Mouse (Mus musculus): Measurements from ENCODE around the gene Znhit2. TPM values are rescaled to one million over a fixed set of nuclear protein-coding genes. Genes with fewer than 3 reads are reported as not detected.

The Znhit2 gene
- polyA plus RNA-seq (2012; rRNA removed; ENCODE audit: low replicate concordance) = 63.5 and 115 TPM in 2 replicates

DNA sequence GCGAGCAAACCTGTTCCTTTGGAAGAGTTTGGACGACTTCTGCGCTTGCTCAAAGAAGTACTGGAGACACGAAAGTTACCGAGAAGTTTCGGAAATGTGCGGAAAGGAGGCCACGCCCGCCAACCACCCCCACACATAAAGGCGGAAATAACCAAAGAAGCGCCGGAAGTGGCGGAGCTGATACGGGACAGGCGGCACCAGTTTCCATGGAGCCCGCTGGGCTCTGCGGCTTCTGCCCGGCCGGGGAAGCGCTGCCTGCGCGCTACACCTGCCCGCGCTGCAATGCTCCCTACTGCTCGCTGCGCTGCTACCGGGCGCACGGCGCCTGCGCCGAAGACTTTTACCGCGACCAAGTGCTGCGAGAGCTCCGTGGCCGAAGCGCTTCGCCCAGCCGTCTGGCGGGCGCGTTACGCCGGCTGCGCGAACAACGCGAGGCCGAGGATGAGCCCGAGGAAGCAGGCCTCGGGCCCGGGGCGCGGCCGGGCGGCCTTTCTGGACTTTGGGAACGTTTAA is at the start of gene Znhit2:
Znhit2 (plus strand) TSS at position 172 of the 513 bp plus-strand sequence.

DNA sequence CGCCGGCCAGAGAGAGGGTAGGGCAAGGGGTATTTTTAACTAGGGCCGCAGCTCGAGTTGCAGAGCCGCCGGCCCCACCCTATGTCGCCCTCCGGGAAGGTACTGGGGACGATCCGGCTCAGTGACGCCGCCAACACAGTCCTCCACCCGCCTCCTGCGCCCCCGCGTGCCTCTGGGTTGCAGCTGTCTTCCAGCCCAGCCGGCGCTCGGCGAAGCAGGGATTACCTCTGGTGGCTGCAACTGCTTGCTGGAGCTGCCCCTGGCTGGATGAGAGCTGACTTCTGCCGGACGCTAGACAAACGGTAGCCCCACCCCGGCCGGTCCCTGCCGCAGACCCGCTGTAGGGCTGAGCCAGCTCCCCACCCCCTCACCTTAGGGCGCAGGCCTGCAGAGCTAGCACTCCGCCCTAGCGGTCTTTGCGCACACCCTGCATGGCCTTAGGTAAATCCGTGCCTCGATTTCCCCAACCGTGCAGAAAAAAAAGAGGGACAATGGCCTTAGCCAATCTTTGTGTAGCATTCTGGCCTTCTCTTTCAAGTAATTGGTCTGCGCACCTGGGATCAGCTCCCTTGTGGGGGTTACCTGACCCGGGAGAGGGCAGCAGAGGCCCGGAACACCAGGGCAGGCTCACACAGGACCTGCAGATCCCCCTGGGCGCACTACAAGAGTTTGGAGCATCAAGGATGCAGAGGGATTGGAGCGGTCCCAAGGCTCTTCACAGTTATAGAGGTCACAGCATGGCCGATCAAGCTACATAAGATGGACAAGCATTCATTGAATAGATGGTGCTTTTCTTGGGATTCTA is 45.3 kb upstream of the Znhit2 start, which contains the start of gene Capn1:
Capn1 (minus strand) TSS at position 387 of the 805 bp plus-strand sequence.

DNA sequence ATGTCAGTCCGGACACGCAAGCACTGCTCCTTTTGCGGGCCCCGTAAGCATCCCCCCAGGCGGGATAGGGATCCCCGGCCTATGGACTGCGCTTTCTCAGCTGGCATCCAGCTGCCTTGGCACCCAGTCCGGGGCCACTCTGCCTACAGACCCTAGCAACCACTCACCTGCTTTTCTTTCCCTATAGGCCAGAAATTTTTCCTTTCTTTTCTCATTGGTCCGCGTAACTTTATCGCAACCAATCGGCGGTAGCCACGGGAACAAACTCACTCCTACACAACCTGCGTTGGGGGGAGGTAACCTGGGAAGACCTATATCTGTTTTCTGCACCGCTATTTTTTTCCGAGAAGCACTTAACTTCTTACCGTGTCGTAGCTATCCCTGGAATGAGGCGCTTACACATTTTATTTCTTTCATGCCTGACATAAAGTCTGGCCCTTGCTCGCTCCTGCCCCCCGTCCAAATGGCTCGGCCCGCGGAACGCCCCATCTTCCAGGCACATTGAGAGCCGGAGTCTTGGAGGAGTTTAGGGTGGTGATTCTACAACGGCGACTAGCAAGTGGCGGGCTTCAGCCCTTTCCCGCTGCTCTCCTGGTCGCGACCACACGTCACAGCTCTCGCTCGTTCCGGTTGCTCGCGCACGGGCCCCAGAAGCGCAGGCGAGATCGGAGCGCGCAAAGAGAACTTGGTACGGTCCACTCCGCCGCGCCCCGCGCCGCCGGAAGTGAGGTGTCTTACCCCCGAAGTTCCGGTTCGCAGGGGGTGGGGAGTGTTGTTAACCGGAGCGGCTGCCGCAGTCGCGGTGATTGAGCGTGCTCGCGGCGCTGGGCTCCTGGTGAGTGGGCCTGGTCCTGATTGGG is 14.5 kb upstream of the Znhit2 start, which contains the start of gene Syvn1:
Syvn1 (plus strand) TSS at position 283 of the 860 bp plus-strand sequence.

DNA sequence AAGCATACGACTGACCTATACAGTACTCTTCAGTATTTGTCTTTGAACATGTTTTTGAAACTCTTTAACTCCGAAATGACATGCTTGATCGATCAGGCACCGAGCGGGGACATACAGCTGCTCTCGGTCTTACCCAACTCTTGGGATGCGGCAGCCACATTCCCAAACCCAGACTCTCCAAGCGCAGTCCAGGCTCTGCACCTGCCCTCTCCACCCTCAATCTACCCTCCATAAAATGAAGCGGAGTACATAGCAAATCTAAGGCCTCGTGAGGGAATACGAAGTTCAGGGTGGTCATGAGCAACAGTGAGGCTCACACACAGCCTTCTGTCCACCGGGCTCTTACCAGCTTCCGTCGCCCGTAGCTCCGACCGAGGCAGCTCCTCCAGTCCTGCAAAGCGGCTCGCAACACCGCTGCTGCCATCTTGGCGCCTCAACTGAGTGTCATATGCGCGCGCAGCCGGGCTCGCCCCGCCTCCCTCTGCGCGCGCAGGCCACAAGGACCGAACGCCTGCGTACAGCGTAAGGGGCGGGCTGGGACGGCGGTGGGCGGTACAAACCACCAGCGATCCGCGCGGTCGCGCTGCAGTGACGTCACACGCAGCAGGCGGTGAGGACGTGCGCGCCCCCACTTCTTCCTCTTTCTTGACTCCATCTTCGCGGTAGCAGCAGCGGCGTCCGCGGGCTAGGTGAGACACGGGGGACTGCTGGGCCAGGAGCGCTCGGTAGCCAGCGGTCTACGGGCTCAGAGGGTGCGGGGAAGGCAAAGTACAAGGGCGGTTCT is 3.5 kb upstream of the Znhit2 start, which contains the start of the genes Mrpl49 and Fau:
Mrpl49 (minus strand) TSS at position 473 of the 784 bp plus-strand sequence.
Fau (plus strand) TSS at position 532 of the 784 bp plus-strand sequence.

DNA sequence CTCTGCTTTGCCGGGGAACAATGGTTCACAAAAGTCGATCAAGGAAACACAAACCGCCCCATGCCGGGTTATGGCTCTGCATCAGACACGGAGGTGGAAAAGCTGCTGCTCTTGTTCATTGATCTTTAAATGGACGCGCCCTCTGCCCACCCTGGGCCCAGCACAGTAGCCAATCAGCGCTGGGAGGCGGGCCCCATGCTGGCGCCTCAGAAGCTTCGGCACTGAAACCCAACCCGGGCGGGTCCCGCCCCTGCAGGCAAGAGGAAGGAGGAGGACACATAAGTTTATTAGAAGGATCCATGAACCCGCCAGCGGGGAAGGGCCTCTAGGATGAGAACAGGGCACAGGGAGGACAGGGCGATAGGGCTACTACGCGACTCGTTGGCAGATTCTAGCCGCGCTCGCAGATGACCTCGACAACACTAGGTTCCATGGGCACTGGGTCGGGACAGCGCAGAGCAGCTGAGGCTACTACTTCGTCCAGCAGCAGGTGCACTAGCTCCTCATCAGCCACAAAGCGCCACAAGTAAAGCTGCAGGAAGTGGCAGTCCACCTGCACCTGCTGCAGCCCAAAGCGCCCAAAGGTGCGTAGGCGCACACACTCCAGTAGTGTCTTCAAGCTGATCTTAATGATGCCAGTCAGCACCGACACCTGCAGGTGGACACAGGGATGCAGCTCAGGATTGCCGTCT is 6.9 kb downstream of the Znhit2 start, which contains the start of gene Tm7sf2:
Tm7sf2 (minus strand) TSS at position 650 of the 692 bp plus-strand sequence.

DNA sequence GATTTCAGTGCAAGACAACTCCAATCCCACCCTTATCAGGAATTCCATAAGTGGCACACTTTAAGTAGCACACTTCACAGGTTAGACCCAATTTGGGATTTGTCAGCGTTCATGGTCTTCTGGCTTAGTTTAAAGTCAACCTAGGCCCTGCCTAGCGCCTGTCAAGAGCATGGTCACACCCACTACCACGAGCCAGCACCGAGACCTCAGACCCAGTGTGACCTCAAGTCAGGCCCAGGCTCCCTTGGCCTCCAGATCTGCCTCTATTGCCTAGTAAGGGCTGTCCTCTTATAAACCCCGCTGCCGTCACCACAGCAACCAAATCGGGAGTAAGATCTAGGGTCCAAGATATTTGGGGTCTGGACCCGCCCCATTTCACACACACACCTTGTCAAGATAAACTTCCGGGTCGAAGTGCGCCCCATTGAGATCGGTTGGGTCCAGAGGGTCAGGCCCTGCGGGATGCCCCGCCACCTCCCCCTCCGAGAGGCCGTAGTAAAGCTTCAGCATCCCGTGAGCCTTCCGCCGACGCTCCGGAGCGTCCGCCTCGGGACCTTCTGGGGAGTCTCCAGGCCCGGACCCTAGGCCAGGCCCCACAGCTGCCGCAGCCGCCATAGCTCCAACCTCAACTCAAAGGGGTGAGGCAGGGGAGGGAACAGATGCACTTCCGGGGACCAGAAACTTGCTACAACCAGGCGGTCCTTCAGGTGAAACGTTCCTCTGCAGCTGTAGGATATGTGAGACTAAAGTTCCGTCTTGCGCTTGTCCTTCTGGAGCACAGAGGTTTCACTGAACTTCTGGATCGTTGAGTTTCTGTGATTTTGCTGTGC is 15.8 kb downstream of the Znhit2 start, which contains the start of gene Vps51:
Vps51 (minus strand) TSS at position 668 of the 830 bp plus-strand sequence.

DNA sequence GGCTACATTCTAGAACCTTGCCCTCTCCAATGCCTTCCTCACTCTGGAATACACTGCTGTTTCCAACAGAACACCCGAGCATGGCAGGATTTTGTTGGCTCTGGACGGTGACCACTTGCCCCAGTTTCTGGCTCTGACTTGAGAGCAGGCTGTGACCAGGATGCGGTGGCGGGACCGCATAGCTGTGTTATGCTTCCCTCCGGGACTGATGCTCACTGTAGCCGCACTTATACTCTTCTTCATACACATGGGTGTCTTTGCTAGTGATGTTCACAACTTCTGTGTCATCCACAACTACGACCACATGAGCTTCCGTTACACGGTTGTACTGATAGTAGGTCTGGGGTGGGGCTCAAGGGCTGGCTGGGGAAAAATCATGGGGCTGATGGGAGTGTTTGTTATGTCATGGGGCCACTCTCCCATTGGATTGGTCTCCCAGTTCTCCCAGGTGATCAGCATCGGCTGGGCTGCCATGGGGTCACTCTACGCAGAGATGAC is 19.0 kb downstream of the Znhit2 start, which contains the start of gene Tmem262:
Tmem262 (plus strand) TSS at position 51 of the 498 bp plus-strand sequence.

DNA sequence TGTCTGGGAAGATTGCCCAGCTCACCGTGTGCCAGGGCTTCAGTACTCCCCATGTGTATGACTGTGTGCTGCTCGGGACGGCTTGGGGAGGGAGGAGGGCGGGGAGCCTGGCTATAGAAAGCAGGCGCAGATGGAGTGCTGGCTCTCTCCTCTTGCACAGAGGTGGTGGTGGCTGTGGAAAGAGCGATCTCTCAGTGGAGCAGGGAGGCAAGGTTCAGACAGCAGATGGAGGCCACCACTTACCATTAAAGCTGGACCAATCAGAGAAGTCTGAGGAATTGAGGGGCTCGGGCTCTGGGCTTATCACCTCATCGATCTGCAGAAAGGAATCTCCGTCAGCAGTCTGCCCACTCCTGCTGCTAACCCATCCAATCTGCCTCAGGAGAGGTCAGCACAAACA is 21.2 kb downstream of the Znhit2 start, which contains the start of gene Gm28374:
Gm28374 (minus strand) TSS at position 101 of the 400 bp plus-strand sequence.

DNA sequence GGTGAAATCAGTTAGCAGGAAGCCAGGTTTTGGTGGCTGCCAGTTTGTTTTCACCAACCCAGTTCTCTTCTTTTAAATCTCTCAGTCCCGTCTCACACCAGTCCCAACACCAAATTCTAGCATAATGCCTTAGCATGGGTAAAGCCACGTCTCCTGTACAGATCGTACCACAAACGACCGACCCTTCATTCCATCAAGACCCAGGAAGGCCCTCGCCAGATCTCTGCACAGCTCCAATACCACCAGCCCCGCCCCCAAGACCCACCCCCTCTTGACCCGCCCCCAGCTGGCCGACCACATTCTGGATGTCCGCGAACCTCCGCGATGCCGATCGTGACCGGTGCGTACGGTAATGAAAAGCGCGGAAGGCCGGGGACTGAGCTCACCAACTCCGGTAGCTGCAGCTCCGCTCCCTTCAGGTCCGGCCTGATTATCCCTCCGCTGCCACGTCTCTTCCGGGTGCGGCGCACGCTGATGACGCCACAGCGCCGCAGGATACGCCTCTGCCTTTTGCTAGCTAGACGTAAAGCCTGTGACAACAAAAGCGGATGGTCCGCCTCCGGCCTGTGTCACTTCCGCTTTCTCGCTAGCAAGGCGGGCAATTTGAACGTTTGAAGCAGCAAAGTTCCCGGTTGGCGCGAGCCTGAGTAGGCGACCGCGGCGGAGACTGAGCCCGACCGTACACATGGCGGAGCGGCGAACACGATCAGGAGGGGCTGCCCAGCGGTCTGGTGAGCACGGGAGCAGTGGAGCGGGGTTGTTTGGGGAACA is 23.7 kb downstream of the Znhit2 start, which contains the start of the genes Zfpl1 and Cdca5:
Zfpl1 (minus strand) TSS at position 479 of the 771 bp plus-strand sequence.
Cdca5 (plus strand) TSS at position 506 of the 771 bp plus-strand sequence.

DNA sequence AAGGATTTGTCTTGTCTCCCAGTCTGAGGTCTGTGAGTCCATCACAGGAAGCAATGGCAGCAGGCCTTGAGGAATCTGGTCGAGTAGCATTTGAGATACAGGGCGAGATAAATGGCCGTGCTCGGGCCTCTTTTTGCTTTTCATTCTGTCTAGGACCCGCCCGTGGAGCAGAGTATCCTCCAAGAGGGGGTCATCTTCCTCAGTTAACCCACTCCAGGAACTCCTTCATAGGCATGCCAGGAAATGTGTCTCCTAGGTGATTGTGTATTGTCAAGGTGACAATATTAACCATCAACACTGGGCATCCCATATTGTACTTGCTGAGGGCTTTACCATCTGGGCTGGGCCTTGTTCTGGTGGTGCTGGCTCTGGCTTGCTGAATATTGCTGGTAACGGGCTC is 33.1 kb downstream of the Znhit2 start, which contains the start of gene AC131692.1:
AC131692.1 (plus strand) TSS at position 301 of the 400 bp plus-strand sequence.

DNA sequence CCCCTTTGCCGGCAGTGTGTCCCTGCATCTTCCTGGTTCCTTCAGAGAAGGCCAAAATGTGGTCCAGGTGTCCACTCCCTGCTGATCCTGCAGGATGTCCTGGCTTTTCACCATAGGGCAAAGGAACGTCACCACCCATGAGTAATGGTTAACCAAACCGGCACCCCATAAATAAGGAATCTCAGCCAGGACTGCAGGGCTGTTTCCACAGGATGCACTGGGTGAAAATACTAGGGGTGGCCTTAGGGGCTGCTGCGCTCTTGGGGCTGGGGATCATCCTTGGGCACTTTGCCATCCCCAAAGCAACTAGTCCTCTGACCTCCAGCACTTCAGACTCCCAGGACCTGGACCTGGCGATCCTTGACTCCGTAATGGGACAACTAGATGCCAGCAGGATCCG is 44.6 kb downstream of the Znhit2 start, which contains the start of gene Naaladl1:
Naaladl1 (plus strand) TSS at position 197 of the 400 bp plus-strand sequence.

Other genes starting within 250 kb of the Znhit2 start
- 28.3 and 53.0 TPM in 2 replicates for gene Frmd8, start 185.9 kb upstream of the Znhit2 start, polyA plus RNA-seq (2012; rRNA removed; ENCODE audit: low replicate concordance)
- 349 and 397 TPM in 2 replicates for gene Slc25a45, start 183.4 kb upstream of the Znhit2 start, polyA plus RNA-seq (2012; rRNA removed; ENCODE audit: low replicate concordance)
- gene Tigd3, start 167.0 kb upstream of the Znhit2 start, polyA plus RNA-seq (2012; rRNA removed; ENCODE audit: low replicate concordance) = 1.5 and 2.8 TPM in 2 replicates
- 46.6 and 58.0 TPM in 2 replicates for gene Dpf2, start 148.2 kb upstream of the Znhit2 start, polyA plus RNA-seq (2012; rRNA removed; ENCODE audit: low replicate concordance)
- gene Cdc42ep2, start 136.4 kb upstream of the Znhit2 start, polyA plus RNA-seq (2012; rRNA removed; ENCODE audit: low replicate concordance) = 9.9 and 31.6 TPM in 2 replicates
- 29.4 and 31.2 TPM in 2 replicates for gene Pola2, start 97.0 kb upstream of the Znhit2 start, polyA plus RNA-seq (2012; rRNA removed; ENCODE audit: low replicate concordance)
- not detected in 2 replicates for gene Slc22a20, start 75.0 kb upstream of the Znhit2 start, polyA plus RNA-seq (2012; rRNA removed; ENCODE audit: low replicate concordance)
- 53.6 and 106 TPM in 2 replicates for gene Capn1, start 45.3 kb upstream of the Znhit2 start, polyA plus RNA-seq (2012; rRNA removed; ENCODE audit: low replicate concordance)
- gene Syvn1, start 14.6 kb upstream of the Znhit2 start, polyA plus RNA-seq (2012; rRNA removed; ENCODE audit: low replicate concordance) = 87.1 and 103 TPM in 2 replicates
- gene Mrpl49, start 3.4 kb upstream of the Znhit2 start, polyA plus RNA-seq (2012; rRNA removed; ENCODE audit: low replicate concordance) = 11.4 and 11.7 TPM in 2 replicates
- gene Fau, start 3.3 kb upstream of the Znhit2 start, polyA plus RNA-seq (2012; rRNA removed; ENCODE audit: low replicate concordance) = 1,687 and 2,398 TPM in 2 replicates
- 57.9 and 67.5 TPM in 2 replicates for gene Tm7sf2, start 7.2 kb downstream of the Znhit2 start, polyA plus RNA-seq (2012; rRNA removed; ENCODE audit: low replicate concordance)
- gene Vps51, start 16.0 kb downstream of the Znhit2 start, polyA plus RNA-seq (2012; rRNA removed; ENCODE audit: low replicate concordance) = 42.6 and 68.1 TPM in 2 replicates
- gene Tmem262, start 18.8 kb downstream of the Znhit2 start, polyA plus RNA-seq (2012; rRNA removed; ENCODE audit: low replicate concordance) = not detected in 2 replicates
- gene Gm28374, start 21.1 kb downstream of the Znhit2 start, polyA plus RNA-seq (2012; rRNA removed; ENCODE audit: low replicate concordance) = 0.21 and 0.28 TPM in 2 replicates
- 103 and 136 TPM in 2 replicates for gene Zfpl1, start 23.8 kb downstream of the Znhit2 start, polyA plus RNA-seq (2012; rRNA removed; ENCODE audit: low replicate concordance)
- 2.0 and 2.6 TPM in 2 replicates for gene Cdca5, start 23.8 kb downstream of the Znhit2 start, polyA plus RNA-seq (2012; rRNA removed; ENCODE audit: low replicate concordance)
- gene AC131692.1, start 33.2 kb downstream of the Znhit2 start, polyA plus RNA-seq (2012; rRNA removed; ENCODE audit: low replicate concordance) = not detected in 2 replicates
- 39.6 and 913 TPM in 2 replicates for gene Naaladl1, start 44.6 kb downstream of the Znhit2 start, polyA plus RNA-seq (2012; rRNA removed; ENCODE audit: low replicate concordance)
- gene Sac3d1, start 57.5 kb downstream of the Znhit2 start, polyA plus RNA-seq (2012; rRNA removed; ENCODE audit: low replicate concordance) = 53.0 and 57.0 TPM in 2 replicates
- gene Snx15, start 67.1 kb downstream of the Znhit2 start, polyA plus RNA-seq (2012; rRNA removed; ENCODE audit: low replicate concordance) = 52.8 and 64.5 TPM in 2 replicates
- 76.0 and 120 TPM in 2 replicates for gene Batf2, start 79.8 kb downstream of the Znhit2 start, polyA plus RNA-seq (2012; rRNA removed; ENCODE audit: low replicate concordance)
- gene Arl2, start 80.4 kb downstream of the Znhit2 start, polyA plus RNA-seq (2012; rRNA removed; ENCODE audit: low replicate concordance) = 116 and 148 TPM in 2 replicates
- gene Majin, start 123.2 kb downstream of the Znhit2 start, polyA plus RNA-seq (2012; rRNA removed; ENCODE audit: low replicate concordance) = 0.43 and 0.57 TPM in 2 replicates
- gene Gpha2, start 165.2 kb downstream of the Znhit2 start, polyA plus RNA-seq (2012; rRNA removed; ENCODE audit: low replicate concordance) = 0.25 and 1.1 TPM in 2 replicates
- 69.7 and 212 TPM in 2 replicates for gene Ppp2r5b, start 174.7 kb downstream of the Znhit2 start, polyA plus RNA-seq (2012; rRNA removed; ENCODE audit: low replicate concordance)
- 57.3 and 66.7 TPM in 2 replicates for gene Atg2a, start 180.5 kb downstream of the Znhit2 start, polyA plus RNA-seq (2012; rRNA removed; ENCODE audit: low replicate concordance)
- gene Ehd1, start 215.5 kb downstream of the Znhit2 start, polyA plus RNA-seq (2012; rRNA removed; ENCODE audit: low replicate concordance) = 468 and 699 TPM in 2 replicates
- 35.7 and 40.2 TPM in 2 replicates for gene Cdc42bpg, start 245.3 kb downstream of the Znhit2 start, polyA plus RNA-seq (2012; rRNA removed; ENCODE audit: low replicate concordance)